Mouse (Mus musculus) kidney, adult 2 months (tissue): ENCODE results near the gene Spdye4b.

Source experiments
- CTCF ChIP-seq: fragments of 200-500 bp; conservative IDR thresholded peaks from 2 replicates; pipeline ENCODE4 v1.5.1; 2011; ENCODE audit warnings: low read depth, mild to moderate bottlenecking, control low read depth, low read length, moderate library complexity, mixed read lengths; ENCODE audit not compliant: insufficient read depth, insufficient read length
- POLR2A ChIP-seq: fragments of 200-500 bp; IDR thresholded peaks from one replicate; pipeline ENCODE4 v1.6.1; 2011; ENCODE audit warnings: low read depth, low read length, control low read depth

GRCm38 (mm10) chr5:143220996-143221395 lies 40.2 kb downstream of the Spdye4b start:
- no peak for TF ChIP-seq POLR2A
- TF ChIP-seq CTCF = no peak
